Comparison of ENCODE assay signal across 19 mouse cellular contexts in genomic region chr9:61887661-61888379, GRCm38 (mm10). TPM values are rescaled to one million over a fixed set of nuclear protein-coding genes. Genes with fewer than 3 reads are reported as not detected.
DNase-seq lines count a peak whose midpoint lies in the region; ATAC-seq and TF ChIP-seq lines count a peak whose summit lies in the region.
"Had no signal": no experiment of that assay in that cellular context is flagged by ENCODE, and none has a peak within 500 bp of the region (broad histone marks: within the 10 kb centered on the region; RNA-seq: fewer than 3 reads in every experiment).

No protein-coding gene starts in this region.

- no peaks in the 10 kb centered on the region for H3K27me3 ChIP-seq in hindbrain, embryonic 12.5 days
- peaks cover 14% of the 10 kb centered on the region for H3K27me3 ChIP-seq in hindbrain, embryonic 10.5 days (ENCODE audit: insufficient read depth, poor library complexity, severe bottlenecking)
- no peaks in the 10 kb centered on the region for H3K27me3 ChIP-seq in midbrain, postnatal 0 days (ENCODE audit: insufficient read depth, low read length)
- H3K27me3 ChIP-seq: liver, embryonic 15.5 days; Patski had no signal

- H3K27ac ChIP-seq in hindbrain, embryonic 12.5 days: 0 out of 2 replicates have a peak overlapping the region, but pooled peaks have one; percentile 26
- no peak overlapping the region; the same call in 1 of the 2 replicates for H3K27ac ChIP-seq in hindbrain, embryonic 10.5 days
- no peak overlapping the region for H3K27ac ChIP-seq in midbrain, postnatal 0 days (ENCODE audit: low read depth, low read length)
- H3K27ac ChIP-seq: liver, embryonic 15.5 days; macrophage had no signal

- H3K4me3 ChIP-seq in hindbrain, embryonic 12.5 days: no peak overlapping the region
- H3K4me3 ChIP-seq in hindbrain, embryonic 10.5 days: no peak overlapping the region
- no peak overlapping the region for H3K4me3 ChIP-seq in midbrain, postnatal 0 days (ENCODE audit: low read depth, low read length)
- H3K4me3 ChIP-seq: erythroblast, embryonic 14.5 days; liver, embryonic 15.5 days; myocyte had no signal

- DNase-seq in cerebellum, postnatal 14 days: peak; percentile 17 to 46
- no peak for DNase-seq in cerebellum, adult 8-10 months
- no peak for DNase-seq in hindbrain, embryonic 10.5 days (ENCODE audit: low spot score)
- peak; percentile 17 for DNase-seq in right cerebral cortex, postnatal 14 days
- DNase-seq in right cerebral cortex, postnatal 36 days (ENCODE audit: low spot score in 2 of 2): no peak
- DNase-seq in midbrain, postnatal 0 days (ENCODE audit: low spot score): peak; percentile 84
- no peak for DNase-seq in ovary, postnatal 14 days (ENCODE audit: low spot score)
- DNase-seq: cerebellum, adult 18-20 months; embryo, embryonic 11 days; kidney, postnatal 25 days; thymus, adult 18-20 months had no signal

- H3K9ac ChIP-seq in hindbrain, embryonic 12.5 days: no peak overlapping the region
- no peak overlapping the region for H3K9ac ChIP-seq in midbrain, postnatal 0 days (replicated peaks; ENCODE audit: low read length, poor library complexity, severe bottlenecking)
- H3K9ac ChIP-seq: liver, embryonic 15.5 days had no signal

- 62% methylated on average over 10 of the region's 11 CpGs for WGBS in hindbrain, embryonic 12.5 days
- 80% methylated on average over 11 of the region's 11 CpGs for WGBS in hindbrain, embryonic 10.5 days
- 53% methylated on average over 11 of the region's 11 CpGs for WGBS in midbrain, postnatal 0 days

- no peaks in the 10 kb centered on the region for H3K36me3 ChIP-seq in hindbrain, embryonic 12.5 days
- no peaks in the 10 kb centered on the region for H3K36me3 ChIP-seq in hindbrain, embryonic 10.5 days
- H3K36me3 ChIP-seq in midbrain, postnatal 0 days (ENCODE audit: insufficient read depth, low read length): no peaks in the 10 kb centered on the region
- H3K36me3 ChIP-seq: liver, embryonic 15.5 days had no signal

- no peak for TF ChIP-seq CTCF in midbrain, postnatal 0 days (IDR thresholded peaks at IDR 0.05)

- no peak overlapping the region for H3K4me2 ChIP-seq in hindbrain, embryonic 12.5 days (replicated peaks)
- no peak overlapping the region for H3K4me2 ChIP-seq in midbrain, postnatal 0 days (ENCODE audit: low read depth, low read length, poor library complexity, severe bottlenecking)
- H3K4me2 ChIP-seq: heart, embryonic 11.5 days; liver, embryonic 15.5 days had no signal

- H3K4me1 ChIP-seq in hindbrain, embryonic 12.5 days: peaks cover 28% of the 10 kb centered on the region
- peaks cover 45% of the 10 kb centered on the region for H3K4me1 ChIP-seq in hindbrain, embryonic 10.5 days (replicated peaks)
- H3K4me1 ChIP-seq in midbrain, postnatal 0 days (ENCODE audit: insufficient read depth, low read length): no peaks in the 10 kb centered on the region
- H3K4me1 ChIP-seq: liver, embryonic 15.5 days had no signal

- no peaks in the 10 kb centered on the region for H3K9me3 ChIP-seq in hindbrain, embryonic 12.5 days (replicated peaks)
- H3K9me3 ChIP-seq in hindbrain, embryonic 10.5 days: no peaks in the 10 kb centered on the region
- H3K9me3 ChIP-seq in midbrain, postnatal 0 days (ENCODE audit: low read length): no peaks in the 10 kb centered on the region
- H3K9me3 ChIP-seq: liver, embryonic 15.5 days had no signal

- ATAC-seq in hindbrain, embryonic 12.5 days (ENCODE audit: low FRiP score): peak; percentile 40; the same call in 1 of the 2 replicates
- peak; percentile 41; the same call in 1 of the 2 replicates for ATAC-seq in midbrain, postnatal 0 days (ENCODE audit: low FRiP score)
- ATAC-seq: intestine, embryonic 16.5 days; Patski had no signal

RNA-seq across cellular contexts. Expression of gene Rplp1, which starts 26.5 kb away (rescaled TPM):
- 692 and 796 TPM in 2 replicates for polyA plus RNA-seq in hindbrain, embryonic 12.5 days (2016; fragmentation: Nextera tagmentation; extraction: Ambion mirVana)
- 1,078 and 1,182 TPM in 2 replicates for polyA plus RNA-seq in hindbrain, embryonic 10.5 days (2016; fragmentation: Nextera tagmentation; extraction: Ambion mirVana)
- total RNA-seq in midbrain, postnatal 0 days (2014; rRNA removed): 3,080 and 3,220 TPM in 2 replicates
- 983 and 1,053 TPM in 2 replicates for polyA plus RNA-seq in midbrain, postnatal 0 days (2015; fragmentation: Nextera tagmentation; extraction: Ambion mirVana)

RNA-seq across cellular contexts. Expression of gene Kif23, which starts 58.8 kb away (rescaled TPM):
- 72.2 and 75.6 TPM in 2 replicates for polyA plus RNA-seq in hindbrain, embryonic 12.5 days (2016; fragmentation: Nextera tagmentation; extraction: Ambion mirVana)
- 75.7 and 110 TPM in 2 replicates for polyA plus RNA-seq in hindbrain, embryonic 10.5 days (2016; fragmentation: Nextera tagmentation; extraction: Ambion mirVana)
- total RNA-seq in midbrain, postnatal 0 days (2014; rRNA removed): 3.1 and 4.4 TPM in 2 replicates
- polyA plus RNA-seq in midbrain, postnatal 0 days (2015; fragmentation: Nextera tagmentation; extraction: Ambion mirVana): 4.5 and 5.8 TPM in 2 replicates

Comparison
In these comparisons a context has a peak if more than half of its experiments do, and no peak if none do; other contexts are left out.
1. DNase-seq: peak in cerebellum, postnatal 14 days (2 of 2), right cerebral cortex, postnatal 14 days (single experiment) and midbrain, postnatal 0 days (single experiment); none in cerebellum, adult 8-10 months (single experiment), hindbrain, embryonic 10.5 days (single experiment), right cerebral cortex, postnatal 36 days (0 of 2) and ovary, postnatal 14 days (single experiment).
2. RNA of gene Kif23, which starts 58.8 kb away (polyA plus RNA-seq): 75.7 to 110 TPM in hindbrain, embryonic 10.5 days and 72.2 to 75.6 TPM in hindbrain, embryonic 12.5 days; 4.5 to 5.8 TPM in midbrain, postnatal 0 days; every median in the first group is over 10 times any median in the second.